ENCODE assay signal across 16 mouse cellular contexts in genomic region chr9:66680102-66680501, GRCm38 (mm10). TPM values are rescaled to one million over a fixed set of nuclear protein-coding genes. Genes with fewer than 3 reads are reported as not detected.
DNase-seq lines count a peak whose midpoint lies in the region; ATAC-seq and TF ChIP-seq lines count a peak whose summit lies in the region.
"Had no signal": no experiment of that assay in that cellular context is flagged by ENCODE, and none has a peak within 500 bp of the region (broad histone marks: within the 10 kb centered on the region; RNA-seq: fewer than 3 reads in every experiment).

No protein-coding gene starts in this region.

- H3K4me3 ChIP-seq in thymus, adult 2 months (ENCODE audit: control insufficient read depth, insufficient read depth, low read length), result no peak overlapping the region
- no peak overlapping the region for H3K4me3 ChIP-seq in intestine, embryonic 15.5 days (replicated peaks)
- H3K4me3 ChIP-seq: erythroblast, embryonic 14.5 days; megakaryocyte, embryonic 14.5 days had no signal

- H3K4me2 ChIP-seq in intestine, embryonic 15.5 days (replicated peaks), result no peak overlapping the region; the same call in 1 of the 2 replicates

- no peaks in the 10 kb centered on the region for H3K9me3 ChIP-seq in intestine, embryonic 15.5 days

- peak; percentile 89 for ATAC-seq in intestine, embryonic 15.5 days
- ATAC-seq in neutrophil, adult 5-6 weeks (ENCODE audit: extremely low read depth, insufficient number of reproducible peaks, low FRiP score, poor library complexity, severe bottlenecking), result peak; percentile 60; the same call in 1 of the 2 replicates

- H3K4me1 ChIP-seq in thymus, adult 2 months (replicated peaks; ENCODE audit: control insufficient read depth, insufficient read depth, low read length), result peaks cover 16% of the 10 kb centered on the region
- no peaks in the 10 kb centered on the region for H3K4me1 ChIP-seq in intestine, embryonic 15.5 days (replicated peaks)

- no peak overlapping the region for H3K27ac ChIP-seq in thymus, adult 2 months (ENCODE audit: control insufficient read depth, insufficient read depth, low read length)
- H3K27ac ChIP-seq in intestine, embryonic 15.5 days, result no peak overlapping the region

- H3K27me3 ChIP-seq in thymus, adult 2 months (ENCODE audit: control insufficient read depth, insufficient read depth, low read length), result no peaks in the 10 kb centered on the region
- H3K27me3 ChIP-seq in intestine, embryonic 15.5 days (replicated peaks), result no peaks in the 10 kb centered on the region
- H3K27me3 ChIP-seq: megakaryocyte, embryonic 14.5 days had no signal

- DNase-seq in thymus, adult 2 months, result peak; percentile 13
- no peak for DNase-seq in thymus, adult 18-20 months
- no peak for DNase-seq in cerebellum, adult 18-20 months
- DNase-seq in left cerebral cortex, postnatal 10 days (ENCODE audit: extremely low spot score in 1 of 2, low spot score in 2 of 2), result no peak
- DNase-seq in frontal cortex, postnatal 36 days (ENCODE audit: low spot score in 2 of 2), result no peak
- no peak for DNase-seq in heart, adult 8-10 months (ENCODE audit: low spot score)
- DNase-seq: cerebellum, adult 11-12 months; heart, adult 18-20 months; heart, postnatal 10 days; kidney, adult 11 months; kidney, postnatal 4 days; liver had no signal

- intact Hi-C loops in left cerebral cortex, postnatal 10 days (cut with DNase I), result no loop called here

- H3K9ac ChIP-seq in intestine, embryonic 15.5 days, result no peak overlapping the region

- no peak for TF ChIP-seq CTCF in thymus, adult 2 months (IDR thresholded peaks at IDR 0.05; ENCODE audit: borderline replicate concordance, control insufficient read depth, extremely low read depth, insufficient read depth, low read length, poor library complexity)

- TF ChIP-seq POLR2A in thymus, adult 2 months (IDR thresholded peaks at IDR 0.05; ENCODE audit: control insufficient read depth, extremely low read depth, insufficient read depth, low read length, poor library complexity), result no peak

- no peaks in the 10 kb centered on the region for H3K36me3 ChIP-seq in thymus, adult 2 months (ENCODE audit: control insufficient read depth, insufficient read depth, low read length)
- no peaks in the 10 kb centered on the region for H3K36me3 ChIP-seq in intestine, embryonic 15.5 days

- WGBS in thymus, adult 2 months, result 6% methylated on average over 6 of the region's 6 CpGs
- WGBS in intestine, embryonic 15.5 days, result 37% methylated on average over 6 of the region's 6 CpGs

RNA-seq across cellular contexts. Expression of gene Car12, which starts 33.4 kb away (rescaled TPM):
- 4.9 and 5.7 TPM in 2 replicates for polyA plus RNA-seq in thymus, adult 2 months (2012; rRNA removed)
- 4.4 and 5.2 TPM in 2 replicates for polyA plus RNA-seq in intestine, embryonic 15.5 days (2015; fragmentation: Nextera tagmentation; extraction: Ambion mirVana)
- total RNA-seq in neutrophil, adult 5-6 weeks (2017), result 0.12 and 0.74 TPM in 2 replicates
- 1 to 10 TPM; 1.8 to 3.0 TPM for total RNA-seq in left cerebral cortex, postnatal 10 days (2021)
- not detected for total RNA-seq in heart, adult 8-10 months (2022)
- total RNA-seq: heart, adult 18-20 months had no signal
- polyA plus RNA-seq: erythroblast, embryonic 14.5 days had no signal
